Mouse (Mus musculus) heart, embryonic 16.5 days (tissue): ENCODE results near the gene Anxa4. TPM values are rescaled to one million over a fixed set of nuclear protein-coding genes. Genes with fewer than 3 reads are reported as not detected.
A peak's percentile ranks its signal among the peaks of the same experiment; 100 is the strongest.

Source experiments
- ATAC-seq: fragments of 200-750 bp; cut with Nextera tagmentation; replicated peaks from 2 replicates; pipeline ENCODE4 v1.8.0; 2017; ENCODE audit warnings: moderate number of reproducible peaks; ENCODE audit not compliant: insufficient read depth, low FRiP score; ENCODE audit errors: extremely low read depth
- H3K27ac ChIP-seq: fragments of 300-500 bp; sonication (generic); 2 replicates; pipeline ENCODE4 v1.5.1; 2014; ENCODE audit warnings: mild to moderate bottlenecking, low read length, control low read depth, moderate library complexity
- H3K27me3 ChIP-seq: fragments of 300-500 bp; sonication (generic); 2 replicates; pipeline ENCODE4 v1.6.1; 2014; ENCODE audit warnings: low read length, mixed read lengths; ENCODE audit not compliant: control insufficient read depth, insufficient read depth
- H3K36me3 ChIP-seq: fragments of 300-500 bp; sonication (generic); 2 replicates; pipeline ENCODE4 v1.6.1; 2014; ENCODE audit not compliant: control insufficient read depth, insufficient read depth
- H3K4me1 ChIP-seq: fragments of 300-500 bp; sonication (generic); 2 replicates; pipeline ENCODE4 v1.6.1; 2014; ENCODE audit warnings: low read length, mixed read lengths; ENCODE audit not compliant: control insufficient read depth, insufficient read depth
- H3K4me2 ChIP-seq: fragments of 300-500 bp; sonication (generic); 2 replicates; pipeline ENCODE4 v1.6.1; 2014; ENCODE audit warnings: low read depth, mild to moderate bottlenecking, control low read depth, low read length
- H3K4me3 ChIP-seq: fragments of 300-500 bp; sonication (generic); 2 replicates; pipeline ENCODE4 v1.5.1; 2014; ENCODE audit warnings: mild to moderate bottlenecking, control low read depth, low read length
- H3K9ac ChIP-seq: fragments of 300-500 bp; sonication (generic); 2 replicates; pipeline ENCODE4 v1.6.1; 2014; ENCODE audit warnings: low read length, control low read depth
- H3K9me3 ChIP-seq: fragments of 300-500 bp; sonication (generic); replicated peaks from 2 replicates; pipeline ENCODE4 v1.6.1; 2016; ENCODE audit warnings: low read length; ENCODE audit not compliant: control insufficient read depth
- WGBS: fragments of 180-500 bp; shearing (Covaris S2); extraction: QIAGEN DNeasy Blood & Tissue Kit; methylation state at CpG from one replicate; pipeline ENCODE4 v1.1.7; 2014; 5-methylcytosine and 5-hydroxymethylcytosine counted together
- polyA plus RNA-seq: library from polyadenylated mRNA; unstranded; fragments of >200 nt; fragmentation: Nextera tagmentation; extraction: Ambion mirVana; gene quantifications from 2 replicates; pipeline ENCODE4 v1.2.1, GENCODE M21; 2015

The Anxa4 gene
- polyA plus RNA-seq: 32.7 and 35.0 TPM in 2 replicates

DNA sequence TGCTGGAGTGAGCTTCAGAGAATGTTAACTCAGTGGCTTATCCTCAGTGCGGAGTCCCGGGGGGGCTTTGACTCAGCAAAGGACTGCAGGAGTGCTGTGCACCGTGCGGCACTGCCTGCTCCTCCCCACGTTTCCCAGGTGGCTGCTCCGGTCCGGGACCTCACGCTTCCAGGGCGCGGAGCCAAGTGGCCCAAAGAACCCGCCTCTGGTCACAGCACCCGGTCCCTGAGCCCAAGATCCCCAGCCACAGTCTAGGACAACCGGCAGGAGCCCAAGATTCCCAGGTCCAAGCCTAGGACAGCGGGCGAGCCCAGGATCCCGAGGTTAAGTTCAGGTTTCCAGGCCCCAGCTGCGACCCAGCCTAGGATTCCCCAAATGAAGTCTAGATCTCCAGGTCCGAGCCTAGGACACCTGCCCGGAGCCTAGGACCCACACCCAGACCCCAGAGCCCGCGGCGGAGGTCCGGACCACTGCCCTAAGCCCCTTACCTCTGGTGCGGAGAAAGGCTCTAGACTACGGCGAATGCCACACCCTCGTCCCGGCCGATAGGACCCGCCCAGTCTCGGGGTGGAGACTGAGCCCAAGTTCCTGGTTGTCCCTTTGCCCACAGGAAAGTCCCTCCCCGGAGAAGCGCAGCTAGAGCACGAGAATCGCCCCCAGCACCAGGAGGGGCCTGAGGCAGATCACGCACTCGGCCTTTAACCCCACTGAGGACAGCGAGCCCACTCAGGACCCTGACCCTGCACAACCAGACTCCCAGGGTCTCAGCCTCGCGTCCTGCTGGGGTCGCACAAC is at the start of gene Anxa4:
TSS of gene Anxa4 (minus strand) at position 564 of the 795 bp plus-strand sequence.
- Histone ChIP-seq H3K9ac (peak within 1 kb of the TSS; percentile 87), H3K36me3 (no peaks in the 10 kb centered on the region), H3K9me3 (no peaks in the 10 kb centered on the region), H3K4me1 (peaks cover 4% of the 10 kb centered on the region; the same call in 1 of the 2 replicates), H3K4me3 (peak within 1 kb of the TSS; percentile 89), H3K4me2 (peak within 1 kb of the TSS; percentile 97), H3K27me3 (peaks cover 9% of the 10 kb centered on the region), H3K27ac (no peak within 1 kb of the TSS)
- WGBS: under 1% methylated on average over 41 of the region's 41 CpGs
- ATAC-seq: peak; percentile 88

DNA sequence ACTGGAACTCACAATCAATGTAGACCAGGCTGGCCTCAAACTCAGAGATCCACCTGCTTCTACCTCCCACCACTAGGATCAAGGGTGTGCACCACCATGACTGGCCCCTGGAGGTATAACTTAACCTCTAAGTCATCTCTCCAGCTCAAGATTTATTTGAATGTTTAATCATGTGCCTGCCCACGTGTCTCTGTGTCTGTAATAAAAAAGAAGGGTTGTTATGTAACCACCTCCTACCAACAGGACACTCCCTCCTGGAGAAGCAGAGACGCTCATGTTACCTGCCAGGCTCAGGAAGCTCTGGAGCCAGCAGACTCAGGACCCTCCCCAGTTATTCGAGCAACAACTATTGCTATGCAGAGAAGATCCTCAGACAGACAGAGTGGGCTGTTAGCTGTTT is 48.6 kb upstream of the Anxa4 start:
- Histone ChIP-seq H3K9me3 (no peaks in the 10 kb centered on the region), H3K9ac (no peak overlapping the region), H3K27me3 (no peaks in the 10 kb centered on the region), H3K36me3 (no peaks in the 10 kb centered on the region), H3K4me1 (no peaks in the 10 kb centered on the region), H3K4me3 (no peak overlapping the region), H3K4me2 (no peak overlapping the region), H3K27ac (no peak overlapping the region)
- no peak for ATAC-seq
- 63% methylated on average over 3 of the region's 3 CpGs for WGBS

DNA sequence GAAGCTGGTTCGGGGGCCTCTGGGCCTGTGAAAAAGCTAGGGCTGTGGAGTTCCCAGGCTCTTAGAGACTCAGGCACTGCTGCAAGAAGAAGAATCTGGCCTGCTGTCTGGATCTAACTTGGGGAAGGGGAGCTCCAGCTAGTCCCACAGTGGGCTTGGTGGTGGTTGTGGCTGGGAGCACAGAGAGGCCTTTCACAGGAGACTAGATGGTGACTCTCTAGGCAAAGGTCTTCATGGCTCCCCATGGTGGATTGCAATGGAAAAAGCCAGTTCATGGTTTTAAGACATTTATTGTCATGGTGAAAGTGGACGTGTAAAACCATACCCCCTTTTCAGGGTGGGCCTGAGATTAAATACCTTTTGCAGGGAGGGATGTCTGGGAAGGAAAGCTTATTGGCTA is 45.7 kb upstream of the Anxa4 start:
- Histone ChIP-seq H3K27me3 (no peaks in the 10 kb centered on the region), H3K9ac (no peak overlapping the region), H3K36me3 (no peaks in the 10 kb centered on the region), H3K27ac (no peak overlapping the region), H3K4me2 (no peak overlapping the region), H3K4me3 (no peak overlapping the region), H3K4me1 (no peaks in the 10 kb centered on the region), H3K9me3 (no peaks in the 10 kb centered on the region)
- no peak for ATAC-seq
- WGBS: 67% methylated on average over 2 of the region's 2 CpGs

- peak overlapping the region; percentile 97 for H3K27ac ChIP-seq
- H3K4me2 ChIP-seq: peak overlapping the region; percentile 49
- ATAC-seq: peak; percentile 87
- peaks cover 24% of the 10 kb centered on the region for H3K4me1 ChIP-seq
- H3K9me3 ChIP-seq: no peaks in the 10 kb centered on the region
- no peaks in the 10 kb centered on the region for H3K36me3 ChIP-seq
- H3K4me3 ChIP-seq: no peak overlapping the region
- H3K27me3 ChIP-seq: no peaks in the 10 kb centered on the region
- 30% methylated on average over 13 of the region's 13 CpGs for WGBS
- peak overlapping the region; percentile 50 for H3K9ac ChIP-seq
These were observed 39.6 kb upstream of the Anxa4 start for GRCm38 (mm10) chr6:86832802-86833502.

GRCm38 (mm10) chr6:86830738-86831500 is 37.5 kb upstream of the Anxa4 start:
- no peaks in the 10 kb centered on the region for H3K27me3 ChIP-seq
- H3K4me1 ChIP-seq: peaks cover 24% of the 10 kb centered on the region
- H3K4me3 ChIP-seq: no peak overlapping the region
- H3K27ac ChIP-seq: peak overlapping the region; percentile 85
- ATAC-seq: peak; percentile 53
- no peaks in the 10 kb centered on the region for H3K36me3 ChIP-seq
- H3K9me3 ChIP-seq: no peaks in the 10 kb centered on the region
- no peak overlapping the region for H3K9ac ChIP-seq
- WGBS: 34% methylated on average over 10 of the region's 10 CpGs
- H3K4me2 ChIP-seq: peak overlapping the region; percentile 15; the same call in 1 of the 2 replicates

- Histone ChIP-seq H3K9me3 (no peaks in the 10 kb centered on the region), H3K27me3 (no peaks in the 10 kb centered on the region), H3K27ac (no peak overlapping the region), H3K9ac (no peak overlapping the region), H3K36me3 (no peaks in the 10 kb centered on the region), H3K4me3 (no peak overlapping the region), H3K4me1 (peaks cover 24% of the 10 kb centered on the region), H3K4me2 (no peak overlapping the region)
- 77% methylated on average over 6 of the region's 6 CpGs for WGBS
- no peak for ATAC-seq
These were observed 36.4 kb upstream of the Anxa4 start for GRCm38 (mm10) chr6:86829768-86830167.

DNA sequence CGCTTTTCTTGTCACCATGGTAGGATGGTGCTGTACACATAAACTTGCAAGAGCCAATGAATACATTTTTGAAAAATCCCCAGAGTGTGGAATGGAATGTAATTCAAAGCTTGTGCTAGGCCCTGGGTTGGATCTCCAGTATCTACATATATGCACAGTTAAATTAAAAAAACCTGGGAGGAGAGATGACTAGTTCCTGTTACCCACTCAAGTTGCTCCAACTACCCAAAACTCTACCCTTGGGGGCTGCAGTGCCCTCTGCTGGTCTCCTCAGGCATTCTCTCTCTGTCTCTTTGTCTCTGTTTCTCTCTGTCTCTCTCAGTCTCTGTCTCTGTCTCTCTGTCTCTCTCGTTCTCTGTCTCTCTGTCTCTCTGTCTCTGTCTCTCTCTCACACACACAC is 34.0 kb upstream of the Anxa4 start:
- Histone ChIP-seq H3K36me3 (no peaks in the 10 kb centered on the region), H3K9ac (no peak overlapping the region), H3K27me3 (no peaks in the 10 kb centered on the region), H3K27ac (no peak overlapping the region), H3K9me3 (no peaks in the 10 kb centered on the region), H3K4me3 (no peak overlapping the region), H3K4me1 (peaks cover 24% of the 10 kb centered on the region), H3K4me2 (no peak overlapping the region)
- ATAC-seq: no peak
- 89% methylated on average over 2 of the region's 2 CpGs for WGBS

DNA sequence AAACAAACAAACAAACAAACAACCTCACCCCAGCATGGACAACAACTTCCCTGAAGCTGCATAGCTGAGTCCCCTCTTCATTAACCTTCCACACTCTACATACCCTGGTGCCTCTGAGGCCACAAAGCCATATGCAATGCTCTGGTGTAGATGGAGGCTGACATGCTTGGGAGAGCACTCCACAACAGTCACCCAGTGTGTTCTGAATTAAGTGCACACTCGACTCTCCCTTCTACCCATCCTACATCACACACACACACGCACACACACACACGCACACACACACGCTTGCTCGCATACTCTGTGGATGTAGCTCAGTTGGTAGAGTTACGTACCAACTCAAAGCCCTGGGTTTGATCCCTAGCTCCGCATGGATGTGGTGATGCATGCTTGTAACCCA is 31.0 kb upstream of the Anxa4 start:
- Histone ChIP-seq H3K27ac (no peak overlapping the region), H3K4me1 (peaks cover 16% of the 10 kb centered on the region), H3K27me3 (no peaks in the 10 kb centered on the region), H3K9ac (no peak overlapping the region), H3K4me2 (no peak overlapping the region), H3K9me3 (no peaks in the 10 kb centered on the region), H3K36me3 (no peaks in the 10 kb centered on the region), H3K4me3 (no peak overlapping the region)
- 91% methylated on average over 7 of the region's 7 CpGs for WGBS
- no peak for ATAC-seq
